Mouse (Mus musculus): ENCODE measurements at regions not wholly inside any gene's neighbourhood (a gene's known extent, or its start where the extent isn't known, plus 50 kb on each side); places are given as distances from the start of the nearest gene placed in this dataset.

- no peak for DNase-seq (ENCODE audit: low read depth)
Observed at GRCm38 (mm10) chr12:97717812-97718211, 541.4 kb downstream of the Galc start.
